Mouse (Mus musculus): Measurements from ENCODE around the gene Thrap3.

Thrap3 gene

DNA sequence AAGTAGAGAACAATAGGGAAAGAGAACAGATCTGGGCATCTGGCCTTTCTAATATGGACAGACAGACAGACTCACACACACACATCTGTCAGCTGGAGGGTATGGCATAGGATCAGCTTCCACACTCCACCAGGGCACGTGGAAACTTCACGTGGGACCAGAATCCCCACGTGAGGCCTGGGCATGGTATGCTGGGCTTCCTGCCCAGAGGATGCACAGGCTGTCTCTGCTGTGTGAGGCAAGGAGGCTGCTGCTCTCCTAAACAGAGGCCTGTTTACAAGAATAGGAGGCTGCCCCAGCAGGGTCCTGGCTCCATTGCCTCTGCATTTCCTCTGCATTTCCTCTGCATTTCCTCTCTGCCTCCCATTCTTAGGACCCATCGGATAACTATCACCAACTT is 67.9 kb downstream of the Thrap3 start:
- peak; percentile 46 for DNase-seq

DNA sequence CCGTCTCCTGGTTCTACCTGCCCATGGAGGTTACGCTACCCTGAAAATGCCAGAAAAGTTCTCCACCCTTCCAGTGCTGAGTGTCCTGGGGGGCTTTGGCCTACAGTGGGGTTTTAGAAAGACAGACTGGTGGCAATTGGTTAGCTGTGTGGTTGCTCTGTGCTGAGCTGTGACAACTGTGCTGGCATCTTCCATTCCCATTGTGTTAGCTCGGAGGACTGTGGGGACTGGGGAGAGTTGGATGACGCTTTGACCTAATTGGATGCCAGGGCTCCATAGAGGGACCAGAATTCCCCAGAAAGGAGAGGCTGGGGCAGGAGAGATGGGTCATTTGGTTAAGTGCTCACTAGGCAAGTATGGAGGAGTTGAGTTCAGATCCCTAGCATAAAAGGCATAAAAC is 68.3 kb downstream of the Thrap3 start:
- DNase-seq, result no peak

DNA sequence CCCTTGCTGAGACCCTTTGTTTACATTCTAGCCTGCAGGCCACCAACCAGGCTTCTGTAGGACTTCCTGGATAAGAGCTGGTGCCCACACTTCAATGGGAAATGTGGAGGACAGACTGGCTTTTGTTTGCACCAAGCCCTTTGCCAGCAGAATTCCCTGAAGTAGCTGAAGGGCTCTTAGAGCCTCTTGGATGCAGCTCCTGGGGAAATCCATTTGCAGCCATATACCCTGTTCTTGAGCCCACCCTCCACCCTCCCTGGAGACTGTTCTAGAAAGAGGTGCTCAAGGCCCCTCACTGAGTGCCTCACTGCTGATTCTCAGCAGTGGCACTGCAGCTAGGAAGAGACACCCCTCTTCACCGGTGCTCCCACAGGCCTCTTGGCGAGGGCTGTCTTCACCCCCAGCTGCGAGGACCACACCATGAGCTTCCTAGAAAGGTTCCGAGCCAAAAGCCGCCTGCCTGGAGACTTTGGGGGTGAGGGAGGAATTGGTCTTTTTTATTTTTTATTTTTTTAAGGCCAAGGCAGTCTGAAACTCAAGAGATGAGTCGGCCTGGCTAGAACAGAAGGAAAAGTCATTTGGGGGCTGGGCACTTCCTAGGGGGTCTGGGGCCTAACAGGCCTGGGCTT is 69.8 kb downstream of the Thrap3 start:
- no peak for DNase-seq

DNA sequence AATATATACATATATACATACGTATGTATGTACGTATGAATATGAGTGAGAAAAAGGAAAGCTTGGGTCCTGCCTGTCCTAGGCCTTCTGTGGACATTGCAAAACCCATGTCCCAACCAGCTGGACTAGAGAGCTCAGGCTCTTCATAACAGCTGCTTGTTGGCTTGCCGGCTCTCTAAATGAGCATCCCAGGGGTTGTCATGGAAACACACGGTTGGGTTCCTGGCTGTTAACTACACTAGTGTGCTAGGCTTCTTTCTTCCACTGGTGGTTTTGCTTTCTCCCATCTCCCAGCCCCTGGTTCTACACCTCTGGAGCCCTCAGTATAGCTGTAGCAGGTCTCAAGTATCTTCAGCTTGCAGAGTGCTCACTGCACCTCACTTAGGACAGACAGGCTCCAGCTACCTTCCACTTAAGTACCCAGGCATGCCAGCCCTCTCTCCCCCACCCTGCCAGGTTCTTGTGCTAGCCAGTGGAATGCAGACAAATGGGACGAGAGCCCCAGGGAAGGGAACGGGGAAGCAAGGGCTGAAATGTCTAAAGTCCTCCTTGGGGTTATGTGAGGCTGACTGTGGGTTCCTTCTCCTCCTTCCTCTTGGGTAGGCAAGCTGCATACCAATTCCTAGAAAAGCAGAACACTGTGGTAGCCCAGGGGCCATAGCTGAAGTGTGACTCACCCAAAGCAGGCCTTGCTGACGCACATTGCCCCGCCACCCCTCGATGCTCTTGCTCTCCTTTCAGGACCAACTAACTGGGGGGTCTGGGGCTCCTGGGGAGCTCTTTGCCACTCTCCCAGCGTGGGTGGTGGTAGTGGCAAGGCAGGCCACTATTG is 71.1 kb downstream of the Thrap3 start:
- peak; percentile 57 for DNase-seq

DNA sequence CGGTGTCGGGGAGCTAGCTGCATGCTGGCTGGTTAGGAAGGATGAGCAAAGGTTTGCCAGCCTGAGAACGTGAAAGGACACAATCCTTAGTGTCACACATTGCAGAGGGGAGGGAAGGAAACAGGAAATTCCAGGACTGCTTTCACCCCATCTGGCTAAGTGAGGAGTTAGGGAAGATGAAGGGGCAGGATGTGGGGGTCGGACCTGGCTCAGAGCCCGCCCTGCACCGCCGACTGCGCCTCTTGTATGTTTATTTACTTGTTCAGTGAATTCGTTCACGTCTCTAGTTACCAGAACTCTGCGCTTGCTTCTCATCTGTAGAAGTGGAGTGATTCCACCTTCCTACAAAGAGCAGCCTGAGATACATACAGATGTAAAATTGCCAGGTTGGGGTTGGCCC is 72.1 kb downstream of the Thrap3 start:
- peak; percentile 54 for DNase-seq

DNA sequence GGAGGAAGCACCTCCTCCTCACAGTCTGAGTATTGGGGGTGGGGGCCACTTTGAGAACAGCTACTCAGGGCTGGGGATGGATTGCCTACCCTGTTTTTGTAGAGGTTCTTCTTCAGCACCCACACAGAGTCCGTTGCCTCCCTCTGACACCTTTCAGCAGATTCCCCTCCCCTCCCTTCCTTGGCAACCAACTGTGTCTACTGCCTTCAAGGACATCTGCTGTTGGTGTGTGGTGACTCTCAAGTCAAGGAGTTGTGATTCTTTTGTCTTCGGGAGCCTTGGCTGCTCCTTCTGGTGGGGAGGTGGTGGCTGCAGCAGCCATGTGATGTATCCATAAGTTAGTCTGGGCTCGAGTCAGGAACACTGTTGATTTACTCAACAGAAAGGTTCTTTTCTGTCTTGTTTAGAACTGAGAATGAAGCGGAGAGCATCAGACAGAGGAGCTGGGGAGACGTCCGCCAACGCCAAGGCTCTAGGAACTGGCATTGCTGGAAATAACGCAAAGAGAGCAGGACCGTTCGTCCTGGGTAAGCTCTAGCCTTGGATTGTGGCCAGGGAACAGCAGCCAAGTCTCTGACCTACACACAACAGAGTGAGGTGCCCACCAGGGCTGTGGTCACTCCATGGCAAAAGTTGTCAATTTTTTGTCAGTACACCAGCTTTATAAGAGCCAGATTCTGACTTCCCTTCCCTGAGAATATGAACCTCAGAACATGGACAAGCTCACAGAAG is 79.1 kb downstream of the Thrap3 start:
- no peak for DNase-seq

DNA sequence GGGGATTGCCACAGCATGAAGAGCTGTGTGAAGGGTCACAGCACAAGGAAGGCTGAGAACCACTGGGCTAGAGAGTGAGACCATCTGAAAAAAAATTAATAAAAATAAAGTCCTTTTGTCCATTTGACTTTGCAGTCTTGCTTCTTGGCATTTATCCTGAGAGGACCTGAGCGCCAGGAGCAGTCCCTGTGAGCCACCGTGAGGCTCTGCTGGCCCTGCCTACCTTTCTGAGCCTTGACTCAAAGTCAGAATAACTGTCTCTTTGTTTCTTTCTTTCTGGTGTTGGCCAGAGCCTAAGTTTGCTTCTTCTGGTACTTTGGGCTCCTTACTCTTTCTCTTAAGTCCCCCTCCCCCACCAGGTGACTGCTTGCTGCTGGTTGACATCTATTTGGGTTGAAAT is 82.1 kb downstream of the Thrap3 start:
- no peak for DNase-seq

DNA sequence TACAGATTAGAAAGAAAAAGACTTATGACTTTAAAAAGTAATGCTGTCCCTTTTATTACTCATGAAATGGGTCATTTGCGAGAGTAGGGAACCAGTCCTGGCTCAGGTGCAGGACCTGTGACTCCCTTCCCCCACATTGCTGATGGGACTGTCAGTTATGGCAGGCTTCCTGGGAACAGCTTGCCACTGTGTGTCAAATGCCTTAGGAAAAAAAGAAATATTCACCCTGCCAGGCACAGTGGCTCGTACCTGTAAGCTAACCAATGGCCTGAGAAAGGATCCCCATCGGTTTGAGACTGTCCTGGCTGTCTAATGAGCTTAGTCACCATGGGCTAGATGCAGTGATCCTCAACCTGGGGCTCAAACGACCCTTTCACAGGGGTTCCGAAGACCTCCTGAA is 82.5 kb downstream of the Thrap3 start:
- no peak for DNase-seq

DNA sequence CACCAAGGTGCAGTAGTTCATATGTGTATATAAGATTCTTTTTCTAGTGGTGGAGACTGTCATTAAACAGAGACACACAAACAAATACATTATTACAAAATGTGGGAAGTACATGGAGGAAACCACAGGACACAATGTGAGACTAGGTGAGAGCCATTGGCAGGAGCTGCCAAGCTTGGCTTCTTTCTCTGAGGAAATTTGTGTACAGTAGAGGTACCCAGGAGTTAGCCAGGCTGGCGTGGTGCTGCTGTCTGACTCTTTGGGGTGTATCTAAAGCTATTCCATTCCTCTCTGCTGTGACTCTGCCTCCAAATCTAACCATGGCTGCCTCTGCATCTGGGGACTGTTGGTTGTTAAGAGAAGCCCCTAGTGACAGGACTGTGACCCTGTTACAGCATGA is 83.5 kb downstream of the Thrap3 start:
- no peak for DNase-seq

DNA sequence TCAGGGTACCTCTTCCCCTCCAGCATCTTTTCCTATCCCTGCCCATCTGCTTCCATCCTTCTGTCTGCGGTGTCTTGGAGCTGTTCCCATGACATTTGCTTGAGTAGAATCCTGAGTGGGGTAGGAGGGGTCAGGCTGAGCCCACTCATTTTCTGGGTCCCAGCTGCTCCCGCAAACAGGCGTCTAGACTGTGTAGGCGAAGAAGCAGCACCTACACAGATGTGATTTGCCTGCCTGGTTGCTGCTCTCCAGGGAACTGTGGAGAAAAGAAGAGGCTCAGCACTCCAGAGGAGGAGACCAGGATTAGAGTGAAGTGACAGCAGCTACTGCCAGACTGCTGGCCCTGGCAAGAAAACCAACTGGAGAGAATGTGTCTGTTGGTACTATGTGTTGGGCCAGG is 83.9 kb downstream of the Thrap3 start:
- no peak for DNase-seq

DNA sequence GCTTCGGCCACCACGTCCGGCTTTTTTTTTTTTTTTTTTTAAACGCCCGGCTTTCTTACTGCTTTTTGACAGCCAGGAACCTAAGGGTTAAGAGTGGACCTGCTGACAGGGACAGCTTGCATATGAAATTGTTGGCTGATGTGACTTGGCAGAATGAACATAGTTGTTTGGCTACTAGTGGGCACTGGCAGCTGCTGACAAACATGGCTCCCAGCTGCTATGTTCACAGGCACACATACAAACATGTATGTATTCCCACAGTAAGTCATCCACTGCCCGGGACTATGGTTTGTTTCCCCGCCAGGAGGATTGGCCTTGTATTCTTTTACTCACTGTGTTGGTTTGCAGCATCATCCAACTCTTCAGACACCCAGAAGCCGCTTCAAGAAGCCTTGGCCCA is 85.4 kb downstream of the Thrap3 start:
- no peak for DNase-seq

DNA sequence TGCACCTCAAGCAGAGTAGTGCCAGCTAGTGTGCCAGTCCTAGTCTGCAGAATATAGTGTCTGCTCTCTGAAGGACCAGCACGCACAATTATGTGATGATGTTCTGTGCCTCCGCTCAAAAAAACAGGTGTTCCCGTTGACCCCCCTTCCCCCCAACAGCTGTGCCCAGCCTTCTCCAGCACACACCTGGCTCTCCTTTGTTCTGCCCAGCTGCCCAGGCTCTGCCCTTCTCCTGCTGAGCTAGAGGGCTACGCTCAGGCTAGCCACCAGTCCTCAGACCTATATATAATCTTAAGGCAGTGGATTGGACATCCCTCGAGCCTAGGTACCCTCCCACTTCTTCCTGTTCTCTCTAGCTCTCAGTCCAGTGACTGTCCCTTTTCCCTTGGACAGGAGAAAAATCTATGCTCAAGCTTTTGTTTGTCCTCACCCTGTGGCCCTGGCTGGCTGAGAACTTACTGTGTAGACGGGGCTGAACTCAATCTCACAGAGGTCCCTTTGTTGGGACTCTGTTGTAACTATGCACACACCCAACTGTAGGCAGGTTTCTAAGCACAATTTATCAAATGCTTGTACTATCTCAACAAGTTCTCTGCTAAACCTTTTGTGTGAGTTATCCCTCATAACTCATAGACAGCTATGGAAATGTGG is 86.6 kb downstream of the Thrap3 start:
- DNase-seq, result no peak

DNA sequence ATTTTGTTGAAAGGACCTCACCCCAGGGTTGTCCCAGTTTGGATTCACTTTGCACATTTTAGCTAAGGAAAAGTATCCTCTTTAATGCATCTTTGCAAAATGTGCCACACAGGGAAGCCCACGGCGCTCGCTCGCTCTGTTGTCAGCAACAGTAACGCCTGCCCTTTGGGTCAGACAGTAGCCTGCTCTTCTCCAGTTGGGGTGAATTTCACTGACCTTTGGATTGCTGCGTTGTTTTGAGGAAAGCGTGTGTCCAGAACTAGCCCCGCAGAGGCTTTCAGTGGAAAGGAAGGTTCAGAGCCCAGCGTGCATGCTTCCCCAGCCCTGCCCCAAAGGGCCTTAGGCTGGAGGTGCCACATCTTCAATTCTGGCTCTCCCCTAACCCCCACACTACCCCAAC is 87.1 kb downstream of the Thrap3 start:
- DNase-seq, result no peak

Data from kidney, adult 9 months (tissue).